ENCODE assay signal across 16 mouse cellular contexts in genomic region chr12:56450261-56450660, GRCm38 (mm10).
"Had no signal": no experiment of that assay in that cellular context is flagged by ENCODE, and none has a peak within 500 bp of the region (broad histone marks: within the 10 kb centered on the region; RNA-seq: fewer than 3 reads in every experiment).

No protein-coding gene starts in this region.

- H3K36me3 ChIP-seq: neural tube, embryonic 13.5 days; neural tube, embryonic 15.5 days; stomach, embryonic 15.5 days had no signal

- H3K4me1 ChIP-seq: neural tube, embryonic 13.5 days; neural tube, embryonic 15.5 days; stomach, embryonic 15.5 days had no signal

- H3K9me3 ChIP-seq: stomach, embryonic 15.5 days had no signal

- H3K27me3 ChIP-seq: stomach, embryonic 15.5 days had no signal

- H3K27ac ChIP-seq: neural tube, embryonic 13.5 days; neural tube, embryonic 15.5 days; stomach, embryonic 15.5 days; stomach, postnatal 0 days had no signal

- DNase-seq: retina, postnatal 1 day; right cerebral cortex, adult 18-20 months; right cerebral cortex, postnatal 14 days; right cerebral cortex, postnatal 25 days; right cerebral cortex, postnatal 4 days; spleen, adult 18-20 months; thymus, adult 18-20 months; thymus, adult 2 months; thymus, postnatal 14 days; thymus, postnatal 25 days; thymus, postnatal 36 days; thymus, postnatal 4 days had no signal

- H3K9ac ChIP-seq: neural tube, embryonic 13.5 days; neural tube, embryonic 15.5 days; stomach, embryonic 15.5 days had no signal

- H3K4me2 ChIP-seq: neural tube, embryonic 13.5 days; neural tube, embryonic 15.5 days; stomach, embryonic 15.5 days had no signal

- H3K4me3 ChIP-seq: neural tube, embryonic 13.5 days; neural tube, embryonic 15.5 days; stomach, embryonic 15.5 days had no signal
